Comparison of ENCODE assay signal across 11 mouse cellular contexts in the genomic region with DNA sequence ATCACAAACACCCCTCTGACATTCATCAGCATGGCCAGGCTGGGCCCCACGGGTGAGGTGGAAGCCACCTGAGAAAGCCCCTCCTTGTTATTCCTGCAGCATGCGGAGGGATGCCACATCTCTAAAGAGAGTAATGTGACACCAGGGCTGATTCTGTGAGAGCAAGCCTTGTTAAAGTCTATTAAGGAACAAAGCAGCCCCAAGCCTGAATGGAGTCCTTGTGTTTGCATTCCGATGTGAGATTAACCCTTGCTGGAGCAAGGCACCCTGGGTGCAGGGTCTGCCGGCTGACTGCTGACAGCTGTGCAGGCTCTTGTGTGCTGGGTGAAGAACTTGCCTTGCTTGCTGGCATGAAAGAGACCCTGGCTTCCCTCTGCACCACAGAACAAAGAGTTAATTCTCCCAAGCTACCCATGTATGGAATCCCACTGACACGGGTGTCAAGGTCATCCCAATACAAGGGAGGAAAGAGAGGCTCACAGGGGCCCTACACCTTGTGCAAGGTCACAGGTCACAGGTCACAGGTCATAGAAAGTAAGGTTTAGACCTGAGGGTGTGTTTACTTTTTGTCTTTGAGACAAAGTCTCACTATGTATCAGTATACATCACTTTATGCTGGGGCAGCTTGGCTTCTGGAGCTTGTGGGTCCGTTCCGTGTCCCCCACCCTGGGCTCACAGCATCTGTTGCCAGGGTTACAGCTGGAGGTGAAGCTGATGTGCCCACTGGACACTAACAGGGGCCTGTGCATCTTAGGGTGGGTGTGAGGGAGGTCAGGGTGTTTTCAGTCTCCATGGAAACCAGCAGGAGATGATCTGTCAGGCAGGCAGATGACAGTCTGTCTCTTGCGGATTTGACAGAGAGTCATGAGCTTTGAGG. TPM values are rescaled to one million over a fixed set of nuclear protein-coding genes. Genes with fewer than 3 reads are reported as not detected.
DNase-seq lines count a peak whose midpoint lies in the region; ATAC-seq lines count a peak whose summit lies in the region.
"Had no signal": no experiment of that assay in that cellular context is flagged by ENCODE, and none has a peak within 500 bp of the region (broad histone marks: within the 10 kb centered on the region; RNA-seq: fewer than 3 reads in every experiment).

No protein-coding gene starts in this region.

- H3K27me3 ChIP-seq in kidney, embryonic 14.5 days (ENCODE audit: control insufficient read depth, insufficient read depth, low read length), result peaks cover 2% of the 10 kb centered on the region; the same call in 1 of the 2 replicates
- H3K27me3 ChIP-seq in embryonic facial prominence, embryonic 10.5 days (replicated peaks; ENCODE audit: low read depth, poor library complexity, severe bottlenecking), result peaks cover 29% of the 10 kb centered on the region
- no peaks in the 10 kb centered on the region; the same call in 1 of the 2 replicates for H3K27me3 ChIP-seq in hindbrain, embryonic 13.5 days
- no peaks in the 10 kb centered on the region for H3K27me3 ChIP-seq in neural tube, embryonic 11.5 days (ENCODE audit: control insufficient read depth, insufficient read depth, low read length)

- H3K36me3 ChIP-seq in kidney, embryonic 14.5 days (ENCODE audit: control insufficient read depth, insufficient read depth, low read length), result no peaks in the 10 kb centered on the region
- H3K36me3 ChIP-seq in embryonic facial prominence, embryonic 10.5 days (replicated peaks), result no peaks in the 10 kb centered on the region
- no peaks in the 10 kb centered on the region for H3K36me3 ChIP-seq in hindbrain, embryonic 13.5 days
- H3K36me3 ChIP-seq in neural tube, embryonic 11.5 days (ENCODE audit: control insufficient read depth, insufficient read depth, low read length), result no peaks in the 10 kb centered on the region

- DNase-seq in kidney, adult 18-20 months, result no peak
- DNase-seq in embryonic facial prominence, embryonic 10.5 days (ENCODE audit: low spot score), result peak; percentile 83
- peak; percentile 76 for DNase-seq in neural tube, embryonic 11.5 days (ENCODE audit: low spot score)
- no peak for DNase-seq in right cerebral cortex, postnatal 10 days (ENCODE audit: low spot score in 2 of 2)
- DNase-seq in ovary, postnatal 10 days (ENCODE audit: low spot score), result no peak
- DNase-seq in right cerebral cortex, adult 2 months (ENCODE audit: low spot score in 2 of 2), result no peak
- DNase-seq: cerebellum, adult 8-10 months; kidney, postnatal 25 days had no signal

- ATAC-seq in kidney, embryonic 14.5 days (ENCODE audit: low FRiP score, low TSS enrichment), result peak; percentile 66; the same call in 1 of the 2 replicates
- peak; percentile 36 for ATAC-seq in hindbrain, embryonic 13.5 days (ENCODE audit: low FRiP score)
- peak; percentile 77 for ATAC-seq in neural tube, embryonic 11.5 days (ENCODE audit: insufficient read depth, low FRiP score, low TSS enrichment)

- peaks cover 15% of the 10 kb centered on the region for H3K4me1 ChIP-seq in kidney, embryonic 14.5 days (ENCODE audit: control insufficient read depth, insufficient read depth, low read length)
- H3K4me1 ChIP-seq in embryonic facial prominence, embryonic 10.5 days, result peaks cover 56% of the 10 kb centered on the region
- H3K4me1 ChIP-seq in hindbrain, embryonic 13.5 days (replicated peaks), result peaks cover 45% of the 10 kb centered on the region
- H3K4me1 ChIP-seq in neural tube, embryonic 11.5 days (ENCODE audit: control insufficient read depth, insufficient read depth, low read length), result peaks cover 12% of the 10 kb centered on the region

- no peak overlapping the region for H3K4me2 ChIP-seq in kidney, embryonic 14.5 days (replicated peaks; ENCODE audit: low read depth, low read length)
- H3K4me2 ChIP-seq in hindbrain, embryonic 13.5 days, result peak overlapping the region; percentile 16; the same call in 1 of the 2 replicates
- no peak overlapping the region; the same call in 1 of the 2 replicates for H3K4me2 ChIP-seq in neural tube, embryonic 11.5 days (ENCODE audit: low read depth)

- no peak overlapping the region for H3K27ac ChIP-seq in kidney, embryonic 14.5 days (ENCODE audit: low read depth, low read length)
- H3K27ac ChIP-seq in embryonic facial prominence, embryonic 10.5 days (replicated peaks), result peak overlapping the region; percentile 52
- H3K27ac ChIP-seq in hindbrain, embryonic 13.5 days, result peak overlapping the region; percentile 46
- no peak overlapping the region for H3K27ac ChIP-seq in neural tube, embryonic 11.5 days (ENCODE audit: low read depth, low read length)
- H3K27ac ChIP-seq: liver, embryonic 14.5 days had no signal

- H3K9me3 ChIP-seq in kidney, embryonic 14.5 days (ENCODE audit: control insufficient read depth, low read length), result no peaks in the 10 kb centered on the region
- H3K9me3 ChIP-seq in embryonic facial prominence, embryonic 10.5 days, result peaks cover 4% of the 10 kb centered on the region; the same call in 1 of the 2 replicates
- no peaks in the 10 kb centered on the region for H3K9me3 ChIP-seq in hindbrain, embryonic 13.5 days
- no peaks in the 10 kb centered on the region for H3K9me3 ChIP-seq in neural tube, embryonic 11.5 days (ENCODE audit: control insufficient read depth, low read length)

- no peak overlapping the region for H3K4me3 ChIP-seq in kidney, embryonic 14.5 days (ENCODE audit: low read length)
- peak overlapping the region; percentile 25 for H3K4me3 ChIP-seq in embryonic facial prominence, embryonic 10.5 days
- H3K4me3 ChIP-seq in hindbrain, embryonic 13.5 days, result no peak overlapping the region
- H3K4me3 ChIP-seq in neural tube, embryonic 11.5 days (ENCODE audit: low read depth, low read length), result no peak overlapping the region

- WGBS in kidney, embryonic 14.5 days, result 10% methylated on average over 8 of the region's 8 CpGs
- 2% methylated on average over 8 of the region's 8 CpGs for WGBS in embryonic facial prominence, embryonic 10.5 days
- 4% methylated on average over 8 of the region's 8 CpGs for WGBS in hindbrain, embryonic 13.5 days
- WGBS in neural tube, embryonic 11.5 days, result 4% methylated on average over 8 of the region's 8 CpGs

- 0 out of 2 replicates have a peak overlapping the region, but pooled peaks have one; percentile 4 for H3K9ac ChIP-seq in kidney, embryonic 14.5 days (ENCODE audit: low read depth, low read length)
- H3K9ac ChIP-seq in hindbrain, embryonic 13.5 days, result peak overlapping the region; percentile 6; the same call in 1 of the 2 replicates
- no peak overlapping the region for H3K9ac ChIP-seq in neural tube, embryonic 11.5 days (ENCODE audit: low read length)
- H3K9ac ChIP-seq: liver, embryonic 14.5 days had no signal

RNA-seq across cellular contexts. Expression of gene Sez6l, which starts 55.9 kb away (rescaled TPM):
- 0.23 and 0.26 TPM in 2 replicates for polyA plus RNA-seq in kidney, embryonic 14.5 days (2014; fragmentation: Nextera tagmentation; extraction: Ambion mirVana)
- 0.63 and 0.75 TPM in 2 replicates for polyA plus RNA-seq in embryonic facial prominence, embryonic 10.5 days (2016; fragmentation: Nextera tagmentation; extraction: Ambion mirVana)
- 28.4 and 32.5 TPM in 2 replicates for polyA plus RNA-seq in hindbrain, embryonic 13.5 days (2015; fragmentation: Nextera tagmentation; extraction: Ambion mirVana)
- 4.7 and 4.8 TPM in 2 replicates for polyA plus RNA-seq in neural tube, embryonic 11.5 days (2014; fragmentation: Nextera tagmentation; extraction: Ambion mirVana)

Comparison
In these comparisons a context has a peak if more than half of its experiments do, and no peak if none do; other contexts are left out.
1. H3K27ac ChIP-seq: peak in embryonic facial prominence, embryonic 10.5 days (single experiment) and hindbrain, embryonic 13.5 days (single experiment); none in kidney, embryonic 14.5 days (single experiment) and neural tube, embryonic 11.5 days (single experiment).
2. DNase-seq: peak in embryonic facial prominence, embryonic 10.5 days (single experiment) and neural tube, embryonic 11.5 days (single experiment); none in kidney, adult 18-20 months (single experiment), right cerebral cortex, postnatal 10 days (0 of 2), ovary, postnatal 10 days (single experiment) and right cerebral cortex, adult 2 months (0 of 2).
3. Peak in every context shown above with its lines, with median percentiles within 50 percentile points of each other: ATAC-seq.